Mouse (Mus musculus): ENCODE results near the gene Prpf4b.

- TF ChIP-seq CTCF (IDR thresholded peaks at IDR 0.05; ENCODE audit: low read depth) (no peak), EP300 (IDR thresholded peaks at IDR 0.05; ENCODE audit: low read depth) (no peak)
Observed at GRCm38 (mm10) chr13:34914614-34915013, 39.5 kb downstream of the Prpf4b start.

Measured in heart, postnatal 0 days (tissue).